Mouse (Mus musculus) olfactory bulb, adult 2 months (tissue): ENCODE data around the gene Serpinb12. TPM values are rescaled to one million over a fixed set of nuclear protein-coding genes. Genes with fewer than 3 reads are reported as not detected.
"Not testable (repeated sequence)": the region's sequence is repeated elsewhere in the genome, so short reads cannot be mapped to it uniquely, and the experiment has no call there.

Experiments used
- H3K27ac ChIP-seq: fragments of 200-500 bp; 2 replicates; pipeline ENCODE4 v1.5.1; 2012; ENCODE audit warnings: low read depth, low read length; ENCODE audit not compliant: insufficient read depth
- H3K4me1 ChIP-seq: fragments of 200-500 bp; 2 replicates; pipeline ENCODE4 v1.6.1; 2012; ENCODE audit warnings: low read length; ENCODE audit not compliant: control insufficient read depth, insufficient read depth
- H3K4me3 ChIP-seq: fragments of 200-500 bp; 2 replicates; pipeline ENCODE4 v1.5.1; 2012; ENCODE audit warnings: mild to moderate bottlenecking, low read depth, low read length, moderate library complexity; ENCODE audit not compliant: insufficient read depth
- CTCF ChIP-seq: fragments of 200-500 bp; IDR thresholded peaks from 2 replicates; pipeline ENCODE4 v1.5.1; 2012; ENCODE audit warnings: low read depth, mild to moderate bottlenecking, low read length, moderate library complexity; ENCODE audit not compliant: insufficient read depth
- POLR2A ChIP-seq: fragments of 200-500 bp; IDR thresholded peaks from 2 replicates; pipeline ENCODE4 v1.6.1; 2012; ENCODE audit warnings: mild to moderate bottlenecking, low read depth, low read length, moderate library complexity; ENCODE audit not compliant: insufficient read depth
- WGBS: fragments of 180-500 bp; shearing (Covaris S2); methylation state at CpG from one replicate; pipeline ENCODE4 v1.1.7; 2018; 5-methylcytosine and 5-hydroxymethylcytosine counted together
- polyA plus RNA-seq: library from polyadenylated mRNA; stranded (reverse); fragments of >200 nt; gene quantifications from 2 replicates; pipeline ENCODE4 v1.2.4, GENCODE M21; 2012; ENCODE audit warnings: low replicate concordance; ENCODE audit not compliant: missing spikeins, insufficient read depth, insufficient read length

Gene Serpinb12
- not detected in 2 replicates for polyA plus RNA-seq

- 68% methylated on average over 6 of the region's 6 CpGs for WGBS
- Histone ChIP-seq H3K4me1 (no peaks in the 10 kb centered on the region), H3K27ac (no peak within 1 kb of the TSS), H3K4me3 (no peak within 1 kb of the TSS)
- no peak for TF ChIP-seq CTCF
- no peak for TF ChIP-seq POLR2A
Measured at GRCm38 (mm10) chr1:106934265-106934664, at the start of gene Serpinb12. Gene Serpinb12 (plus strand): TSS chr1:106934449.

GRCm38 (mm10) chr1:106895142-106895541 lies 39.1 kb upstream of the Serpinb12 start:
- not testable (repeated sequence) for H3K27ac ChIP-seq, H3K4me3 ChIP-seq, H3K4me1 ChIP-seq

- no peaks in the 10 kb centered on the region for H3K4me1 ChIP-seq
- no peak overlapping the region for H3K27ac ChIP-seq
- TF ChIP-seq POLR2A (no peak), CTCF (no peak)
- 37% methylated on average over 4 of the region's 4 CpGs for WGBS
- H3K4me3 ChIP-seq, result no peak overlapping the region
Measured at GRCm38 (mm10) chr1:106901406-106901805, 32.8 kb upstream of the Serpinb12 start.

- no peak overlapping the region for H3K27ac ChIP-seq
- H3K4me3 ChIP-seq, result no peak overlapping the region
- no peaks in the 10 kb centered on the region for H3K4me1 ChIP-seq
- TF ChIP-seq POLR2A, result no peak
- no peak for TF ChIP-seq CTCF
- 82% methylated on average over 4 of the region's 4 CpGs for WGBS
Measured at GRCm38 (mm10) chr1:106931954-106932353, 2.3 kb upstream of the Serpinb12 start.

GRCm38 (mm10) chr1:106933658-106934057 lies 591 bp upstream of the Serpinb12 start:
- no peaks in the 10 kb centered on the region for H3K4me1 ChIP-seq
- TF ChIP-seq POLR2A (no peak), CTCF (no peak)
- no peak overlapping the region for H3K4me3 ChIP-seq
- no peak overlapping the region for H3K27ac ChIP-seq

GRCm38 (mm10) chr1:106947217-106947616 lies 13.0 kb downstream of the Serpinb12 start:
- H3K4me1 ChIP-seq, result no peaks in the 10 kb centered on the region

GRCm38 (mm10) chr1:106959981-106960380 lies 25.7 kb downstream of the Serpinb12 start:
- Histone ChIP-seq H3K27ac (no peak overlapping the region), H3K4me1 (no peaks in the 10 kb centered on the region), H3K4me3 (no peak overlapping the region)
- WGBS, result 88% methylated on average over 3 of the region's 3 CpGs
- no peak for TF ChIP-seq POLR2A
- no peak for TF ChIP-seq CTCF

More at GRCm38 (mm10) chr1:106947217-106947616, 13.0 kb downstream of the Serpinb12 start:
- Histone ChIP-seq H3K4me3 (no peak overlapping the region), H3K27ac (no peak overlapping the region)
- TF ChIP-seq POLR2A, result no peak
- no peak for TF ChIP-seq CTCF
- 86% methylated on average over 1 of the region's 1 CpGs for WGBS

GRCm38 (mm10) chr1:106961023-106961422 lies 26.8 kb downstream of the Serpinb12 start:
- H3K27ac ChIP-seq, result no peak overlapping the region
- no peak overlapping the region for H3K4me3 ChIP-seq
- WGBS, result 48% methylated on average over 3 of the region's 3 CpGs
- TF ChIP-seq POLR2A (no peak), CTCF (no peak)
- no peaks in the 10 kb centered on the region for H3K4me1 ChIP-seq

GRCm38 (mm10) chr1:106980684-106981083 lies 46.4 kb downstream of the Serpinb12 start, which contains the start of gene Serpinb13:
Gene Serpinb13 (plus strand): TSS chr1:106980984.
- H3K4me3 ChIP-seq, result no peak within 1 kb of the TSS
- TF ChIP-seq CTCF (no peak), POLR2A (no peak)
- H3K27ac ChIP-seq, result no peak within 1 kb of the TSS
- H3K4me1 ChIP-seq, result no peaks in the 10 kb centered on the region

GRCm38 (mm10) chr1:106983092-106983491 lies 48.8 kb downstream of the Serpinb12 start:
- Histone ChIP-seq H3K4me1 (no peaks in the 10 kb centered on the region), H3K27ac (no peak overlapping the region), H3K4me3 (no peak overlapping the region)
- TF ChIP-seq CTCF (no peak), POLR2A (no peak)
- WGBS, result 97% methylated on average over 1 of the region's 1 CpGs
